Mouse (Mus musculus) natural killer cell, adult 2 months (primary cell): ENCODE data around the gene Cav2.

ENCODE experiments used
- DNase-seq, 2 experiments: peaks; one replicate each; pipeline ENCODE4 v3.0.0; 2022; ENCODE audit warnings: low spot score in 2 of 2

The Cav2 gene

GRCm38 (mm10) chr6:17280939-17281756 is at the start of gene Cav2:
Gene Cav2 (plus strand): TSS chr6:17281185.
- DNase-seq, result peak; percentile 8 to 17

- no peak for DNase-seq
Observed at GRCm38 (mm10) chr6:17239693-17240092, 41.3 kb upstream of the Cav2 start.

GRCm38 (mm10) chr6:17241013-17241412 is 40.0 kb upstream of the Cav2 start:
- no peak for DNase-seq

GRCm38 (mm10) chr6:17246959-17247358 is 34.0 kb upstream of the Cav2 start:
- DNase-seq, result no peak

- no peak for DNase-seq
Observed at GRCm38 (mm10) chr6:17247673-17248072, 33.3 kb upstream of the Cav2 start.

GRCm38 (mm10) chr6:17248241-17248640 is 32.7 kb upstream of the Cav2 start:
- no peak for DNase-seq

- DNase-seq, result no peak
Observed at GRCm38 (mm10) chr6:17251958-17252357, 29.0 kb upstream of the Cav2 start.

- no peak for DNase-seq
Observed at GRCm38 (mm10) chr6:17258142-17258541, 22.8 kb upstream of the Cav2 start.

- DNase-seq, result no peak
Observed at GRCm38 (mm10) chr6:17258911-17259310, 22.1 kb upstream of the Cav2 start.

- no peak for DNase-seq
Observed at GRCm38 (mm10) chr6:17262786-17263185, 18.2 kb upstream of the Cav2 start.

- no peak for DNase-seq
Observed at GRCm38 (mm10) chr6:17265043-17265442, 15.9 kb upstream of the Cav2 start.

GRCm38 (mm10) chr6:17266466-17266865 is 14.5 kb upstream of the Cav2 start:
- no peak for DNase-seq

GRCm38 (mm10) chr6:17278366-17278765 is 2.6 kb upstream of the Cav2 start:
- DNase-seq, result no peak

GRCm38 (mm10) chr6:17281757-17282092 is 740 bp downstream of the Cav2 start:
- DNase-seq, result peak in 1 of 2 experiments; percentile 5

GRCm38 (mm10) chr6:17282159-17282558 is 1.2 kb downstream of the Cav2 start:
- no peak for DNase-seq

GRCm38 (mm10) chr6:17283834-17284233 is 2.8 kb downstream of the Cav2 start:
- peak in 1 of 2 experiments; percentile 17 for DNase-seq

- peak in 1 of 2 experiments; percentile 7 for DNase-seq
Observed at GRCm38 (mm10) chr6:17286381-17286780, 5.4 kb downstream of the Cav2 start.

- DNase-seq, result no peak
Observed at GRCm38 (mm10) chr6:17295116-17295515, 14.1 kb downstream of the Cav2 start.

- no peak for DNase-seq
Observed at GRCm38 (mm10) chr6:17305954-17306601, 25.1 kb downstream of the Cav2 start, which contains the start of gene Cav1. Gene Cav1 (plus strand): TSS chr6:17306335.

- no peak for DNase-seq
Observed at GRCm38 (mm10) chr6:17306602-17307325, 25.8 kb downstream of the Cav2 start.

GRCm38 (mm10) chr6:17307461-17308115 is 26.6 kb downstream of the Cav2 start:
- peak in 1 of 2 experiments; percentile 34 for DNase-seq

GRCm38 (mm10) chr6:17308661-17309060 is 27.7 kb downstream of the Cav2 start:
- DNase-seq, result no peak
